Mouse (Mus musculus) megakaryocyte, adult 5-6 weeks (primary cell): ENCODE measurements around the gene Scml4. TPM values are rescaled to one million over a fixed set of nuclear protein-coding genes. Genes with fewer than 3 reads are reported as not detected.

Source experiments
- ATAC-seq: 2 replicates; pipeline ENCODE4 v1.8.0; 2016; ENCODE audit warnings: mild to moderate bottlenecking, inconsistent platforms; ENCODE audit not compliant: poor library complexity, severe bottlenecking
- total RNA-seq, 2 experiments: library from RNA; stranded (forward) in 1 of 2; stranded (reverse) in 1 of 2; fragments of 153-499, 151-499 nt in 1 of 2; fragments of 221-1000, 200-1000 nt in 1 of 2; gene quantifications; 2 replicates each; pipeline versions ENCODE4 v1.2.3 to v1.2.4; 2015 to 2017

The Scml4 gene
- total RNA-seq, 2 experiments from 2014 or later, result 0.42 to 0.48 TPM

DNA sequence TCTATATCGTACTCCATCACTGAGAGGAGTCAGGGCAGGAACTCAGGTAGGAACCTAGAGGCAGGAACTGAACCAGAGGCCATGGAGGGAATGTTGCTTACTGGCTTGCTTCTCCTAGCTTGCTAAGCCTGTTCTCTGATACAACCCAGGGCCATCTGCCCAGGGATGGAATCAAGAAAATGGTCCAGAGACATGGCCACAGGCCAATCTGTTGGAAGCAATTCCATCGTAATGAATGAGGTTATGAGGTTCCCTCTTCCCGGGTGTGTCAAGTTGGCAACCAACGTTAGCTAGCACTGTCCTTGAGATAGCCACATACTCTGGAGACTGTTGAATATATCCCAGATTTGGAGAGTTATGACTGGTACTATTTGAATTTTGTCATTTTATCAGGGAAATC, 37.0 kb downstream of the Scml4 start:
- ATAC-seq, result no peak

DNA sequence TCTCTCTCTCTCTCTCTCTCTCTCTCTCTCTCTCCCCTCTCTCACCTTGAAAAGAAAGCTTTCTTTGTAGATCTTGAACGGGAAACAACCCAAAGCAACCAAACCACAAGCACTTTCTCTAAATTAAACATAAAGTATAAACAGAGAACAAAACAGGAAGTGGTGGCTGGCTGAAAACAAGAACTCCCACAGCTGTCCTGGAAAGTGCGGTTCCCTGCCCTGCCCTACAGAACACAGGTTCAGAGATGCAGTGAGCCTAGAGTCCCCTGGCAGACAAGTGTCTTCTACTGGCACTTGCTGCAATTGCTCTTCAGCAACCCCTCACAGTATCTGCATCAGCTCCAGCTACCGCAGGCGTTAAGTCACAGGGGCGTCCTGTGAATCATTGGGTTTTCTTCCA, 37.5 kb downstream of the Scml4 start:
- peak; percentile 81 for ATAC-seq

DNA sequence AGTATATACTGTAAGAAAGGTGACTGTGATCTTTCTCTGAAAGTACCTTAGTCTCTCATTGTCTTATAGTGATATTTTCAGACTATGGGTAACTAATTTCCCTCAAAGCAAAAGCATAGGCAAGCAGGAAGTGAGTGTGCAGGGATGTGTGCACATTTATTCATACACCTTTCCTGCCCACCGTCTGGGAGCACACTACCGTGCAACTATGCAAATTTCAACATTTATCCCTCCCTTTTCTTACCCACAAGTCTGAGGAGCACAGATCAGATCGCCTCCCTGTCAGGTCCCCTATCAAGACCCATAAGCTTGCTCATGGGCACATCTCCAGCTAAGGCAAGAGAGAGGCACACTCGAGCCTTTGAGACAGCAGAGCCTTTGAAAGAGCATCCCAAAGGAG, 41.2 kb downstream of the Scml4 start:
- no peak for ATAC-seq

DNA sequence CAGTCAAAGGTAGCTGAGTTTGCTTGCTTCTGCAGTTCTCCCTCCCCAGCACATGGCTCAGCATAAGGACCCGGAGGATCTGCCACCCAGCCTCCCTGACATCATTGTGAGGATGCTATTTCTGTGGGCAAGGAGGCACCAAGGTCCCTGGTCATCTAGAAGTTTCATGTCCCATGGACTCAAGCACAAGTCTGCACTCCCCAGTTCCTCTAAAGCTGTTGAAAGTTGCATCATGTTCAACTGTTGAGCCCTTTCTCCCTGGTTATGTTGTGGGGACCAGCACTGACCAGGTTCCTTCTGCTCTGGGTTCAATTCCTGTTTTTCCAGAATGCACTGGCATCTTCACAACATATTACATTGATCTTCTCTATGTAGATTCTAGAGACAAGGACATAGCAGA, 42.9 kb downstream of the Scml4 start:
- ATAC-seq, result peak; percentile 90

DNA sequence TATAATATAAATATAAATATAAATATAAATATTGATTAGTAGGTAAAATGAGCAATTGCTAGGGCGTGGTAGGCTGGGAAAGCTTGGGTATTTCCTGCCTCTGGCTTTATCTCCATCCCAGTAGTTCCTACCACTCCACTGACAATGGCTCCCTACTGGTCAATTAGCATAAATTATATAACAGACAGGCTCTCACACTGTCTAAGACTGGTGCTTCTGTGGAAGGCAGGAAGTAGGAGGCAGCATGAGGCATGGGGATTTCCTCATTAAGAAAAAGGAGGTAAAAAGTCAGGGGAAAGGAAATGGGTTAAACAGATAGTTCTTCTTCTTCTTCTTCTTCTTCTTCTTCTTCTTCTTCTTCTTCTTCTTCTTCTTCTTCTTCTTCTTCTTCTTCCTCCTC, 48.4 kb downstream of the Scml4 start:
- no peak for ATAC-seq

DNA sequence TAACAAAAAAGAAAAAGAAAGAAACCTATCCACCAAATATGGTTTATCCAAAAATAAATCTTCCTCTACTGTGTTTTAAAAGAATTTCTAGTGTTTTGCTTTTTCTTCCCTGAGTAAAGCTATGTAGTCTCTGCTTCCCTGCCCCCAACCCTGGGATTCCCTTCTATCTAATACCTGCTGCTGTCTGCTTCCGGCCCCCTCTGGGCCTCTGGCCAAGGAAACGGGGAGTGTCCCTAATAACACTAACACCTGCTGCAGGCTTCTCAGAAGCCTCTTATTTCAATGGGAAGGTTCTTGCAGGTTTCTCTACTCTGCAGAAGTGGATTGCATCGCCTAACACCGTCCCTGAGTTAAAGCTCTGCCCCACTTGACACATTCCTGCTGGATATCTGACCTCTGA, 50.4 kb downstream of the Scml4 start:
- no peak for ATAC-seq

DNA sequence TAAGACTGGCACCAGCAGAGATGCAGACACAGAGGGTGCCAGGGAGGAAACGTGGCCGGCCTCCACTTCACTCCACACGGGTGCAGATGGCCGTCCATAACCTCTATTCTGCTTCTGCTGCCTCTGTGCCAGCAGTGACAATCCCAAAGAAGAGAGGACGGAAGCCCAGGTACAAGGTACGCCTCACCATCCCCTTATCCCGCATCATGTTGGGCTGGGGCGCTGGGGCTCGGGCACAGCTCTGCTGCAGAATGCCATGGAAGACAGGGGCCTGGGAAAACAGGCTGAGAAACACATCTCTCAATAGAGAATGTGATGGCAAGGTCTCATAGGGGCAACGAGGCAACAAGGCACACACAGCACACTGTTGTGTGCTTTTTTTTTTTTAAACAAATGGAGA, 51.9 kb downstream of the Scml4 start:
- ATAC-seq, result no peak

DNA sequence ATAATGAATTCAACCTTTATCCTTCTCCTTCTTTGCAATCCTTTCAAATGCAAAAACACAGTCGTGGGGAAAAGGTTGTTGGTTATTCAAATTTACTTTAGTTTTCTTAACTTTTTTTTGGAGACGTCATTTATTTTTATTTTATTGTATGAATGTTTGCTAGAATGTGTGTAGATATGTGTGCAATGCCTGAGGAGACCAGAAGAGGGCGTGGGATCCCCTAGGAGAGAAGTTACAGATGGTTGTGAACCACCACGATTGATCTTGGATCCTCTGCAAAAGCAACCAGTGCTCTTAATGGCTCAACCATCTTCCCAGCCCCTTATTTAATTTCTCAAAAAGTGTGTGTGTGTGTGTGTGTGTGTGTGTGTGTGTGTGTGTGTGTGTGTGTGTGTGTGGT, 53.0 kb downstream of the Scml4 start:
- no peak for ATAC-seq

DNA sequence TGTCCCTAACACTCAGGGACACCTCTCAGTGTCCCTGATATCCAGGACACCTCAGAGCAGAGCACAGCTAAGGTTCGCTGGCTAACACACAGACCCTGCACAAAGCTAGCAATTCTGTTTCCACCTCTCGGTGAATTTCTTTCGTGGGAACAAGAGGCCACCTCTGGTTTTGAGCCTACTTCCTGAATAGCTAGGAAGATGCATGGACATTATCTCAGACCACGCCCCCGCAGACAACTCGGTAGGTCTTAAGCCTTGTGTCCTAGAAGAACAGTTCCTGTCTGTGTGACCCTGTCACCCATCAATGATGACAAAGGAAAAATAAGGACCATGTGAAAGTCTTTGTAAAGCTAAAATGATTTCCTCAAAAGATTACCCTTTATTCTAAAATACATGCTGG, 54.0 kb downstream of the Scml4 start:
- no peak for ATAC-seq

DNA sequence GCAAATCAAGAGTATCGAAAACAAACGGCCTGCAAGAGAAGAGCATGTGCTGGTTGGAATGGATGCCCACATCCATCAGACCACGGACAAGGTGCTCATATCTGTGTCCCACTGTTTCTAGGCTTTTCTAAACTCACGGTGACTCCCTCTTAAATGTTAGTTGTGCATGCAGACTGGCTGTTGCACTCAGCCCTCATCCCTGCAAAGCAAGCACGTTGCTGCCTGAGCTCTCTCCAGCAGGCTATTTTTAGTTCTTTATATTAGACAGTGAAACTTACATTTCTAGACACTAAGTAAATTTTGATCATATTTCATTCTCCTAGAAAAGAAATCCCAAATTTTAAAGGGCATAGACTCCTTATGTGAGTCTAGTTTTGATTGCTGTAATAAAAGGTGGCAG, 57.2 kb downstream of the Scml4 start:
- no peak for ATAC-seq

DNA sequence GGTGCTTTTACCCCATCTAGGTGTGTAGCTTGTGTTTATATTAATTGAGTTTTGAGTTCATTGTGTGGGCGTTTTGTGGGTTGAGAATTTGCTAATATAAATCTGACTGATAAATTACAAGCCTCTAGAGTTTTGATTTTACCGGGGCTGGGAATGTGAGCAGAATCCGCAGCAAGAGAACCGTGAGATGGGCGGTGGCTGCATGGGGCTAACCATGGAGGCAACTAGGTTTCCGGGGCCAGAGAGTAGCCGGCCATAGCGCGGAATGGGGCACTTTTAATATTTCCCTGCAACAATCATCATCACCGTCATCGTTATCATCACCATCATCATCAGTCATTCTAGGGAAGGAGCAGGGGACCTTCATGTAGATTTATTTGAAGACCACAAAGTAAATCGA, 59.6 kb downstream of the Scml4 start:
- no peak for ATAC-seq

DNA sequence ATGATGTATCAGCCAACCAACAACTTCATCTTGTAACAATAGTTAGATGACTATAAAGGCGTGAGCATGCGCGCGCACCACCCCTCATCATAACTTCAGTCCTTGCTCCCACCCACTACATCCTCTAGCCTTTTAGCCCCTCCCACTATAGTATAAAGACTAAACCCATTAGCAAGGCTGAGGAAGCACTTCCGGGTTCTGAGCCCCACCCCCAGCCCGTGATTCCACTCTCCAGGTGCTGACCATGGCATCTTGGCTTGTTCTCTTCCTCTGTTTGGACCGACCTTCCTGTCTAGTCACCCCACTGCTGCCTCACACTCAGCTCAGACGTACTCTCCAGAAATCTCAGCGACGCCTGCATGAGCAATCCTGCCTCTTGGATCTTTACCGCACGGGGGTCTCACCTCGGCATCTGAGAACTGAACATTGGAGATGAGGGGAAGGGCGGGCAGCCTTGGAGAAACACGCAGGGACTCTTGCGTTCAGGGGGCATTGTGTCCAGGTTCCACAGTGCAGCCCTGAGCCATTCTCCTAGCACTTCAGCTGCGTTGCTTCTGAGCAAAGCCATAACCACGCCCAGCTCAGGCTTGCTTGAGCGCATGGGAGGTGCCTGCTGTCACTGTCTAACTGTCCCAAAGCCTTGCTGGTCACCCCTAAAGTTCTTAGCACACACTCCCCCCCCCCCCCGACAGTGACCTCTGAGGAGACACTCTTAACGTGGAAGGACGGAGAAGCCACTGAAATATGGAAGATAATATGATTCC, 65.1 kb downstream of the Scml4 start:
- no peak for ATAC-seq

DNA sequence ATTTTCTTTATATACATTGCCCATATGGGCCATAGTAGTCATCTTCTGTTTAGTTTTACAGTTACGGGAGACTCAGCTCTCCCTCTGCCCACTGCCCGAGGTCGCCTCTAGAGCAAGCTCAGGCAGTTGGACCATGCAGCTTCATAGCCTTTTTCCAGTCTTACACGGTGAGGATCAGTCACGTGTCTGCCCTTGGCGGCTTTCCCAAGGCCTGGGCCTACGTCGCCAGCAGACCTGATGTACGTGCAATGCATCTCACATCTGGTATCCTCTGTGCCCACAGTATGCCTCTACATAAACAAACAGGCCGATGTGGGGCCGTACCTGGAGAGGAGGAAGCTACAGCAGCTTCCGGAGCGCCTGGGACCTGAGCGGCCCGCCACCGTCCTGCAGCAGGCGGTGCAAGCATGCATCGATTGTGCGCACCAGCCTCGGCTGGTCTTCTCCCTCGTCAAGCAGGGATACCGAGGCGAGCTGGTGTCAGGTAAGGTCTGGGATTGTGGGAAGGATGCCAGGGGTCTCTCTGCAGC, 70.0 kb downstream of the Scml4 start:
- ATAC-seq, result no peak

DNA sequence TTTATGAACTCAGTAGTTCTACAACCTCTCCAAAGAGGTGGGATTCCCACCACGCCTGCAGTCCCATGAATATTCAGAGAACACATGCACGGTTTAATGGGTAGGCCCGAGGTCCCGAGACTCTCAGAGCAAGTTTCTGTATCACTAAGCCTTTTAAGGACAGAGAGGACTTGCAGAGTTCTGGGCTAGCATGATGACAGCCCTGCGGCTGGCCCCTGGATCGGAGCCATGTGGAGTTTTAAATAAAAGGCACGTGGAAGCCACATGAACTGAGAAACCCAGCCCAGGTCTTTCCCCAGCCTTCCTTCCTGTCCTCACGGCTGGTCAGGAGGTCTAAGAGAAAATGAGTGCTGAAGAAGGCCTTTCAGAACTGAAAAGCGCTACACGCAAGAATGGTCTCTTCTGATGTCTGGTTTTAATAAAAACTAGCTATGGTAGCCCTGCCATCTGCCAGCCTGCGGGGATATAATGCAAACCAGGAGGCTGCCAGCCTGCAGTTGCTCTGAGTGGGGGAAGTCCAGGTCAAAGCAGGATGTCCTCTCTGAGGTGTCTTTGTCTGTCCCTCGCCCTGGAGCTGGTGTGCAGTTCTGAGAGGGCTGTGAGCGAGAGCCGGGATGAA, 72.8 kb downstream of the Scml4 start:
- no peak for ATAC-seq

DNA sequence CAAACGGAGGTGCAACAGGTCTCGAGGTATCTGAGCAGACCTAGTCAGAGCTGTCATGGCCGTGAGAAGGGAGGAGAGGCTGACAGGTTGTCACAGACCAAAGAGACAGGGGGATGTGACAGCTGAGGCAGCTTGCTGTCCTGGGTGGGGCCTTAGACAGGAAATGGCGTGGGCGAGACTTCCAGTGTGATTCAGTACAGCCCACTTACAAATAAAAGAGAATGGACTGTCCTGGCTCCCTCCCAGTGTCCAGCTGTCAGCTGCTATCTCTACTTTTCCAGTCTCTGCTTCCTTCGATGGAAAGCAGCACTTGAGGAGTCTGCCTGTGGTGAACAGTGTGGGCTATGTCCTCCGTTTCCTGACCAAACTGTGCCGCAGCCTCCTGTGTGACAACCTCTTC, 74.5 kb downstream of the Scml4 start:
- peak; percentile 56 for ATAC-seq

DNA sequence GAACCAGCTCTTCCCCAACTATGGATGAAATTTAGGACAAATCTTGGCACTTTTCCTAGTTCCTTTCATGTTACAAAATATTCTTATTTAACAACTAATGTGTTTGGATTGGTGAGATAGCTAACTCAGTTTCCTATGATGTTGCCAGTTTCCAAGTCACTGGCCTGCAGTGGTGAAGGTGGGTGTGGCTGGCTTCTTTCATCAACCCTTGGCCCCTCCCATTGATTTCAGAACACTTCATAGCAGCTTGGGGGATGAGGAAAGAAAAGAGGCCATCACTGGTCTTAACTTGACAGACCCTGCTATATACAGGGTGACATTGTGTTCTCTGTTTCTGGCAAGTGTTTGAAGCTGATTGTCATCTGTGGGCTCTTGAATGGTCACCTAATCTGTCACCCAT, 76.0 kb downstream of the Scml4 start:
- ATAC-seq, result peak; percentile 62

DNA sequence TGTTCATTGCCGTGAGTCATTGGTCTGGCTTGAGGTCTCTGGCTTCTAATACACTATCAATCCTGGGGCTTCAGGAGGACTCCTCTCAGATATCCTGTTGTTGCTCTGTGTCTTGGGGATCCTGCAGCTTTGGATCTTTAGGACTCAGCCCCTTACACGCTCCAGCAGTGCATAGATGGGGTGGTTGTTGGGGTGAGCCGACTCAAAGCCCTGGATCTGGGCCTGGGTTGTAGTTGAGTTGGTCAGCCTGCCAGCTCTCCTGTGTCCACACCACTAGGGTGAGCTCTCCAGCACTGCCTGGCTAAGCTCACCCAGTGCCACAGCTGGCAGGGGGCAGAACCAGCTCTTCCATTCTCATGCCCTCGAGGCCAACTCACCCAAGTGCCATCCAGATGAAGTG, 78.2 kb downstream of the Scml4 start:
- ATAC-seq, result no peak

DNA sequence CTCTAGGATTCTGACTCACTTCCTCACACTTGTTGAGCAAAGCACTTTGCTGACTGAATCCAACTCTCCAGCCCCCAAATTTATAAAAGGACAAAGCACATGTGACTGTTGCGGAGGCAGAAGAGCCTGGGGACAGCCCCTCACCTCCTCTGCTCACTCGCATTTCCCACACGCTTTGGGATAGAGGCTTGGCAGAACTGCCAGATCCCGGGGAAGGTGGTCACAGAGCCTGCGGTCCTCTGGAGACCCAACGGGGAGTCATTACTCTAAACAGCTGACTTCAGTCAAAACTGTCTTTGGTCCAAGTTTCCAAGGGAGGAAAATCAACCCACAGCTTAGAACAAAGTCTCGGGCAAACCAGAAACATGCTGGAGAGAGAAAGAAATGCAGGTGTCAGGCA, 79.5 kb downstream of the Scml4 start:
- no peak for ATAC-seq

DNA sequence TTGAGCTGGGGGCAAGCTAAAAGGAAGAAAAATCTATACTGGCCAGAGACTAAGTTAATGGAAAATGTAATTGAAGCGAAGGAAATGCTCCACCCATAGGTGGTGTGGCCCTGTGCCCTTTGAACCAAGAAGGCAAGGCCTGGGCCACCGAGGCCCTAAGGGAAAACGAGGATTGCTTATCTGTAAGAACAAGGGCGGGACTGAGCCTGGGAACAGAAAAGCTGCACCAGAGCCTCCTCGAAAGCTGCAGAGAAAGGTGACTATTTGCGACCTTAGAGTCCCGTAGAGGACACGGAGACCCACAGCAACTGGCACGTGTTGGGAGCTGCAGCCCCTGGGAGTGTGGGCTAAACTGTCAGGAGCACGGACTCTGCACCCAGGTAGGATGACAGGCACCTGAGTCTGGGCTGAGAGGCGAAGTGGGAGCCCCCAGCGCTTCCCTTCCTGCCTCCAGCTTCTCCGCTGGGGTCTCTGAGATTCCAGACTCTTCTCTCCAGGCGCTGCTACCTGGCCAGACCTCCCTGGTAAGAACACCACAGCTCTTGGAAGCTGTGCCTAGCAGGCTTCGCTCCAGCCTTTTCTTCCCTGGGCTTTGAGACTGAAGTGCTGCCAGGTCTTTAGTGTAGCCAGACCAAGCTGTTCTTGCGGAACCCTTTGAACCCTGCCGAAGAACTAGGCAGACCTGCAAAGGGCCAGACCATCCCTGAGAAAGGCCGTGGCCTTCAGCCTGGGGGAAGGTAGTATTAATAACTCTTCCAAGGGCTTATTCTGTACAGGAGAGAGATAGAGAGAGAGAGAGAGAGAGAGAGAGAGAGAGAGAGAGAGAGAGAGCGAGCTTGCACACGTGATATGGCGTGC, 80.3 kb downstream of the Scml4 start:
- no peak for ATAC-seq

DNA sequence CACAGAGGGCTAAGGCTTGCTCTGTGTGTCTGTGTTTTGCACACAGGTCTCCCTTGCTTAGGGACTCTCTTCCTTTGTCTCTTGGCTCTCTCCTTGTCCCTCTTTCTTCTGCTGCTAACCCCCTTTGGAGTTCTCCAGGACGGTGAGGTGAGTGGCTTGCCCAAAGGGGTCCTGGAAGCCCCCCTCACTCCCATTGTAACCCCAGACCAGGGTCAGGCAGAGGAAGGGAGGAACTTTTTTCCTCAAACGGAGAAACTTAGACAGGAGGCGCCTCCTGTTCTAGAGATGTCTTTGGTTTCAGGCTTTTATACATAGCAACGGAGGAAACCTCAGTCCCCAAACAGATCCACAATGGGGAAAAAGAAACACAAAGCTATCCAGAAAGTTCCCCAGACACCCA, 81.1 kb downstream of the Scml4 start:
- ATAC-seq, result no peak

DNA sequence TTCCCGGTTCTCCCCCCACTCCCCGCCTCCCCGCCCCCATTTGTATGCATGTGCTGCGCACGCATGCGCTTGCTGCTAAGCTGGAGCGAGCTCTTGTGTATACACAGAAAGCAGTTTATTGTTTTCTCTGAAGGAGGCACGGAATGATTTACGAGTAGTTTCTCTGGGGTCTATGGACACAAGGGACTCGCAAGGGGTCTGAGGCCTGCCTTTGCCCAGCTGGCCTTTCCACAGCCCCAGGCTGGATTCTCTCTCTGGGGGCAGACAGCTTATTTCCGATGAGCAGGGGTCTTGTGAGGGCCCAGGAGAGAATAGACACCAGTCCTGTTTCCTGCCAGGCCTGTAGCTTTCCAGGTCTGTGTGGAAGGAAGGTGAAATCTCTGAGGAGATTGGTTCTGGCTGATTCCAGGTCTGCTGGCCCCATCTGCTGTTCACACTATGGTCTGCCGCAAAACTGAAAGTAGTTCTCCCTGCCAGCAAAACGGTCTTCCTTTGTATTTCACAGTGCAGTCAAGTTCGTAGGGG, 81.6 kb downstream of the Scml4 start:
- ATAC-seq, result 0 out of 2 replicates have a peak, but pooled peaks have one; percentile 27
